Mouse (Mus musculus): ENCODE measurements at regions not wholly inside any gene's neighbourhood (a gene's known extent, or its start where the extent isn't known, plus 50 kb on each side); places are given as distances from the start of the nearest gene placed in this dataset.
A peak's percentile ranks its signal among the peaks of the same experiment; 100 is the strongest.

DNA sequence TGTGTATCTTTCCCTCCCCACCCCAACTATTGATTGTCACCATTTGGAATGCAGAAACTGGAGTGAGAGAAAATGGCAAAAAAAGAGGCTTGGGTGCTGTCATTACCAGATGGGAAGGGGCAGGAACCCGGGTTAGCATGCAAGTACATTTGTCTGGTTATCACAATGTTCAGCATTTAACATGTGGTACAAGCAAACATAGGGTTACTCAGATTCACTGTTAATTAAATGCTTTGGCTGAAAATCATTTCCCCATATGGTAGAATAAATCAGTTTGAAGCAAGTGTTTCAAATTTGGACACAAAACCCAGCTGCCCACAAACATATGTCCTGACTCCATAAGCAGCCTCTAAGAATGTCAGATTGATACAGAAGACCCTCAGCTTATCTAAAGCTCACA lies 208.6 kb upstream of the Megf9 start:
- no peak overlapping the region for H3K27ac ChIP-seq (ENCODE audit: low read depth, low read length)
- H3K4me2 ChIP-seq (replicated peaks; ENCODE audit: low read depth, low read length): no peak overlapping the region
- H3K4me1 ChIP-seq (replicated peaks; ENCODE audit: control insufficient read depth, insufficient read depth, low read length): no peaks in the 10 kb centered on the region
- DNase-seq (ENCODE audit: low spot score) (no peak), ATAC-seq (ENCODE audit: low FRiP score) (no peak)
- no peaks in the 10 kb centered on the region for H3K27me3 ChIP-seq (ENCODE audit: control insufficient read depth, insufficient read depth, low read length)
- H3K36me3 ChIP-seq (ENCODE audit: control insufficient read depth, insufficient read depth, low read length): no peaks in the 10 kb centered on the region
- H3K4me3 ChIP-seq (ENCODE audit: low read depth, low read length): no peak overlapping the region
- H3K9me3 ChIP-seq (ENCODE audit: control insufficient read depth, low read length): no peaks in the 10 kb centered on the region
- no peak overlapping the region for H3K9ac ChIP-seq (ENCODE audit: low read depth, low read length)
- 72% methylated on average over 1 of the region's 1 CpGs for WGBS

DNA sequence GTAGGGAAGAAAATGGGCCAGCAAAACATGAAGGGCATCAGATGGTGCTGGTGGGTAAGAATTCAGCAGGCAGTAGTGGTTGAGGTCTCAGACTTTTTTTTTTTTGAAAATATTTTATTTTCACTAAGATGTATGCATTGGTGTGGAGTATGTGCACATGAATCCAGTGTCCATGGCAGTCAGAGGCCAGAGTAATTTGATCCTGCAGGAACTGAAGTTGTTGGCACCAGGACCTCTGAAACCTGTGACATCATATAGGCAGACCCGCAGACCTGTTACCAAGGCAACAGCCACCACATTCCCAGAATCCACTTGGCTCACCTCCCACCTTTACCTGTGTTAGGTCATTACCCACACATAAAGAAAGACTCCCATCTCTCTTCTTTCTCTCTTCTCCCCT lies 207.2 kb upstream of the Megf9 start:
- Histone ChIP-seq H3K9ac (ENCODE audit: low read depth, low read length) (no peak overlapping the region), H3K4me1 (replicated peaks; ENCODE audit: control insufficient read depth, insufficient read depth, low read length) (no peaks in the 10 kb centered on the region), H3K9me3 (ENCODE audit: control insufficient read depth, low read length) (no peaks in the 10 kb centered on the region), H3K27me3 (ENCODE audit: control insufficient read depth, insufficient read depth, low read length) (no peaks in the 10 kb centered on the region), H3K36me3 (ENCODE audit: control insufficient read depth, insufficient read depth, low read length) (no peaks in the 10 kb centered on the region), H3K4me3 (ENCODE audit: low read depth, low read length) (no peak overlapping the region), H3K4me2 (replicated peaks; ENCODE audit: low read depth, low read length) (no peak overlapping the region), H3K27ac (ENCODE audit: low read depth, low read length) (no peak overlapping the region)
- 77% methylated on average over 1 of the region's 1 CpGs for WGBS
- ATAC-seq (ENCODE audit: low FRiP score): peak; percentile 57; the same call in 1 of the 2 replicates
- DNase-seq (ENCODE audit: low spot score): no peak

DNA sequence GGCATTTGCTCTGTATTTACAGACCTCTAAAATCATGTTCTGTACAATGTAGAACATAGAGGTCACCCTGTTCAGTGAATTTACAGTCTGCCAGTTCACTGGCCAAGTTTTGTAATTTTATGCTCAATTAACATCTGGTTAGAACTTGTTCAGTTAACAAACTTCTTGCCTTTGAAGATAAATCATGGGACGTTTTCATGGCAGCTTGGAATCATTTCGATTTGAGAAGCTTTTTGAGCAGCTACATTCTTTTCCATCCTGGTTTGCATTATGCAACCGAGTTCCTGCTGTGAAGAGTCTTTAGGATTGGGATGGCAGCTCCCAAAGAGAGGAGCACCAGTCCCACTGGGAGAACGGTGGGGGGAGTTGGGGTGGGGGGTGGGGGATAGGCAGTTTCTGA lies 206.3 kb upstream of the Megf9 start:
- Histone ChIP-seq H3K27ac (ENCODE audit: low read depth, low read length) (no peak overlapping the region), H3K4me1 (replicated peaks; ENCODE audit: control insufficient read depth, insufficient read depth, low read length) (no peaks in the 10 kb centered on the region), H3K36me3 (ENCODE audit: control insufficient read depth, insufficient read depth, low read length) (no peaks in the 10 kb centered on the region), H3K4me3 (ENCODE audit: low read depth, low read length) (no peak overlapping the region), H3K9ac (ENCODE audit: low read depth, low read length) (no peak overlapping the region), H3K4me2 (replicated peaks; ENCODE audit: low read depth, low read length) (no peak overlapping the region), H3K27me3 (ENCODE audit: control insufficient read depth, insufficient read depth, low read length) (no peaks in the 10 kb centered on the region), H3K9me3 (ENCODE audit: control insufficient read depth, low read length) (no peaks in the 10 kb centered on the region)
- WGBS: 9% methylated on average over 4 of the region's 4 CpGs
- ATAC-seq (ENCODE audit: low FRiP score): no peak
- peak; percentile 16 for DNase-seq (ENCODE audit: low spot score)

DNA sequence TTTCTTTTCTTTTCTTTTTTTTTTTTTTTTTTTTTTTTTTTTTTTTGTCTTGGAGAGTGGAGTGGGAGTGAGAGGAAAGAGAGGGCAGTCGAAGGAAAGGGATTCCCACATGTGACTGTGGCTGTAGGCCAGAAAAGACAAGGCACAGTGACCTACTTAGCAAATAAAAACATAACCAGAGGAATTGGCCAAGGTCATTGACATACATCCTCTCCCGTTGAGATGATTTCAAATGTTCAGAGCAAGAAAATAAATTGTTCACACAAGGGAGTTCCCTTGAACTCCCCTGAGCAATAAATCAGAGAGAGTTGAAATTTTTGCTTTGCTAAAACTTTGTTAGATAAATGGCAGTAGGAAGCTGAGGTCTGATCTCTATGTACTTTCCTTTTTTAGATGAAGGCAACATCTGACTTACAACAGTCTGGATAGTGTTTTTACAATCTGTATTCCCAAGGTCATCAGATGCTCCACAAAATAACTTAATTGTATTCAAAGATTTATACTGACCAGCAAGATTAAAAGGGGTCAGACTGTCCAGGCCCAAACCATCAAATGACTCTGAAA lies 174.4 kb upstream of the Megf9 start:
- Histone ChIP-seq H3K4me1 (replicated peaks; ENCODE audit: control insufficient read depth, insufficient read depth, low read length) (no peaks in the 10 kb centered on the region), H3K9me3 (ENCODE audit: control insufficient read depth, low read length) (no peaks in the 10 kb centered on the region), H3K27me3 (ENCODE audit: control insufficient read depth, insufficient read depth, low read length) (no peaks in the 10 kb centered on the region), H3K9ac (ENCODE audit: low read depth, low read length) (no peak overlapping the region), H3K36me3 (ENCODE audit: control insufficient read depth, insufficient read depth, low read length) (no peaks in the 10 kb centered on the region), H3K27ac (ENCODE audit: low read depth, low read length) (no peak overlapping the region), H3K4me2 (replicated peaks; ENCODE audit: low read depth, low read length) (no peak overlapping the region), H3K4me3 (ENCODE audit: low read depth, low read length) (no peak overlapping the region)
- DNase-seq (ENCODE audit: low spot score) (no peak), ATAC-seq (ENCODE audit: low FRiP score) (no peak)
- 66% methylated on average over 2 of the region's 2 CpGs for WGBS

DNA sequence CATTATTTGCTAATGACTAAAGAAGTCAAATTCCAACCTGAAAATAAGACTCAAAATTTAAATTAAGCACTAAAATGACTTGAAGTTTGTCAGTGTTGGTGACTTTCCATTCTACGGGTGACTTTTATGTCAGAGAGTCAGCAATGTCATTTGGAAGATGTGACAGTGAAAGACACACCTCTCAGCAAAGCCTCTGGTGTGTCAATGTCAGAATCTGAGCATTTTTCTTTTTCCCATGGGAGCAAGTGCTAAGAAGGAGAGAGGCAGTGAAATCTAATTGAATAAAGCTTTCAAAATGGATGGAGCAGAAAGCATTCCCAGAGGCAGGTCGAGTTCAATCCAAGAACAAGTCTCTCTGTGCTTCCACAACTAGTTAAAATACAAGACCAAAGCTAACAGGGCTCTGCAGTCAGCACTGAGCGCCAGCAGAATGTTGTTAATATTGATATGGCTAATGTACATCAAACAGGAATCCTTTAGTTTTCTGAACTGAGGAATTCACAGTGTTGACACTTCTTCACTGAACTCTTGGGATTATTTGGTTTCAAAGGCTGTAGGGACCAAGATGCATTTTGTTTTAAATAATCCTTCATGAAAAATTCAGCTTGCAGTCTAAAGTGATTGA lies 170.4 kb upstream of the Megf9 start:
- Histone ChIP-seq H3K27ac (ENCODE audit: low read depth, low read length) (no peak overlapping the region), H3K36me3 (ENCODE audit: control insufficient read depth, insufficient read depth, low read length) (no peaks in the 10 kb centered on the region), H3K4me3 (ENCODE audit: low read depth, low read length) (no peak overlapping the region), H3K4me2 (replicated peaks; ENCODE audit: low read depth, low read length) (no peak overlapping the region), H3K4me1 (replicated peaks; ENCODE audit: control insufficient read depth, insufficient read depth, low read length) (no peaks in the 10 kb centered on the region), H3K27me3 (ENCODE audit: control insufficient read depth, insufficient read depth, low read length) (no peaks in the 10 kb centered on the region), H3K9me3 (ENCODE audit: control insufficient read depth, low read length) (no peaks in the 10 kb centered on the region), H3K9ac (ENCODE audit: low read depth, low read length) (no peak overlapping the region)
- 72% methylated on average over 3 of the region's 3 CpGs for WGBS
- no peak for ATAC-seq (ENCODE audit: low FRiP score)
- DNase-seq (ENCODE audit: low spot score): no peak

DNA sequence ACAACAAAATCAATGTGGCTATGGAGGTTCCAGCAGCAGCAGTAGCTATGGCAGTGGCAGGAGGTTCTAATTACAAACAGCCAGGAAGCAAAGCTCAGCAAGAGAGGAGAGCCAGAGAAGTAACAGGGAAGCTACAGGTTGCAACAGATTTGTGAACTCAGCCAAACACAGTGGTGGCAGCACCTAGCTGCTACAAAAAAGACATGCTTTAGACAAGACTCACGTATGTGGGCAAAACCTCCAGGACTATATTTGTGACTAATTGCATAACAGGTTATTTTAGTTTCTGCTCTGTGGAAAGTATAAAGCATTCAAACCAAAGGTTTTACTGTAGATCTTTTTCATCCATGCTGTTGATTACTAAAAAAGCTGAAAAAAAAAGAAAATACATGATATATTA lies 166.1 kb upstream of the Megf9 start:
- no peak for ATAC-seq (ENCODE audit: low FRiP score)

DNA sequence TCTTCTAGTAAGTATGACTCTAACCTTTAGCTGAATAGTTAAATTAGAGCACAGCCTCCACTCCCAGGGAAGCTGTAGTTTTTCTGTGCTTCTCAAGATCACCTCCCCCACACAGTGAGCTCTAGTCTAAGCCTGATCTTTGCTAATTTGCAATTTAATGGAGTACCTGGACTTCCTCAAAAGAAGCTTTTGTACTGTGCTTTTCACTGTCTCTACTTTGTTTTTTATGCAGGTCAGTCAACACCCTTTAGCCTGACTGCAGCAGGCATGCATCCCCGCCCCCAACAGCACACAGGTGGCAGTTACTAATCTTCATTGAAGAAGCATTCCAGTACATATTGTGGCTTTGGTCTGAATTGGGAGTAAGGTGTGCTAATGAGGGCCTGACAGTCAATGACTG lies 129.4 kb upstream of the Megf9 start:
- Histone ChIP-seq H3K36me3 (ENCODE audit: control insufficient read depth, insufficient read depth, low read length) (no peaks in the 10 kb centered on the region), H3K9me3 (ENCODE audit: control insufficient read depth, low read length) (no peaks in the 10 kb centered on the region), H3K9ac (ENCODE audit: low read depth, low read length) (no peak overlapping the region), H3K27ac (ENCODE audit: low read depth, low read length) (no peak overlapping the region), H3K27me3 (ENCODE audit: control insufficient read depth, insufficient read depth, low read length) (no peaks in the 10 kb centered on the region), H3K4me1 (replicated peaks; ENCODE audit: control insufficient read depth, insufficient read depth, low read length) (no peaks in the 10 kb centered on the region), H3K4me3 (ENCODE audit: low read depth, low read length) (no peak overlapping the region), H3K4me2 (replicated peaks; ENCODE audit: low read depth, low read length) (no peak overlapping the region)
- ATAC-seq (ENCODE audit: low FRiP score): no peak
- 93% methylated on average over 1 of the region's 1 CpGs for WGBS
- no peak for DNase-seq (ENCODE audit: low spot score)

More for the DNA sequence above, 166.1 kb upstream of the Megf9 start:
- H3K36me3 ChIP-seq (ENCODE audit: control insufficient read depth, insufficient read depth, low read length): no peaks in the 10 kb centered on the region
- no peak for DNase-seq (ENCODE audit: low spot score)
- no peak overlapping the region for H3K27ac ChIP-seq (ENCODE audit: low read depth, low read length)
- H3K4me3 ChIP-seq (ENCODE audit: low read depth, low read length): no peak overlapping the region
- 97% methylated on average over 1 of the region's 1 CpGs for WGBS
- H3K4me2 ChIP-seq (replicated peaks; ENCODE audit: low read depth, low read length): no peak overlapping the region
- no peaks in the 10 kb centered on the region for H3K9me3 ChIP-seq (ENCODE audit: control insufficient read depth, low read length)
- no peak overlapping the region for H3K9ac ChIP-seq (ENCODE audit: low read depth, low read length)
- H3K4me1 ChIP-seq (replicated peaks; ENCODE audit: control insufficient read depth, insufficient read depth, low read length): no peaks in the 10 kb centered on the region
- no peaks in the 10 kb centered on the region for H3K27me3 ChIP-seq (ENCODE audit: control insufficient read depth, insufficient read depth, low read length)

DNA sequence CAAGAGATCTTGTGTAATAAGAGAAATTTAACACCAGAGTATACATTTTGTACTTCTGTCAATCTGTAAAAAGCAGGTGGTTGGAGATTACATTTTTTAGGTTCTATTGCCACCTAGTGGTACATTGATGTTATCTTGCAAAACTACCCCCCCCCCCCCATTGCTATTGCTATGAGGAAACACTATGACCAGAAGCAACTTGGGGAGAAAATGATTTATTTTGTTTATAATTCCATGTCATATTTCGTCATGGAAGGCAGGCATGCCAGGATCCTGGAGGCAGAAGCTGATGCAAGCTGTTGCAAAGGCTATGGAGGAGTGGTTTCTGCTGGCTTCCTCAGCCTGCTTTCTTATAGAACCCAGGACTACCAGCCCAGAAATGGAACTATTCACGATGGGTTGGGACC lies 86.6 kb upstream of the Megf9 start:
- DNase-seq (ENCODE audit: low spot score): peak; percentile 12
- ATAC-seq (ENCODE audit: low FRiP score): no peak
- no peaks in the 10 kb centered on the region for H3K4me1 ChIP-seq (replicated peaks; ENCODE audit: control insufficient read depth, insufficient read depth, low read length)
- no peak overlapping the region for H3K4me2 ChIP-seq (replicated peaks; ENCODE audit: low read depth, low read length)
- H3K27ac ChIP-seq (ENCODE audit: low read depth, low read length): no peak overlapping the region
- WGBS: 35% methylated on average over 2 of the region's 2 CpGs
- no peak overlapping the region for H3K4me3 ChIP-seq (ENCODE audit: low read depth, low read length)
- no peaks in the 10 kb centered on the region for H3K36me3 ChIP-seq (ENCODE audit: control insufficient read depth, insufficient read depth, low read length)
- no peaks in the 10 kb centered on the region for H3K27me3 ChIP-seq (ENCODE audit: control insufficient read depth, insufficient read depth, low read length)
- H3K9me3 ChIP-seq (ENCODE audit: control insufficient read depth, low read length): no peaks in the 10 kb centered on the region
- no peak overlapping the region for H3K9ac ChIP-seq (ENCODE audit: low read depth, low read length)

DNA sequence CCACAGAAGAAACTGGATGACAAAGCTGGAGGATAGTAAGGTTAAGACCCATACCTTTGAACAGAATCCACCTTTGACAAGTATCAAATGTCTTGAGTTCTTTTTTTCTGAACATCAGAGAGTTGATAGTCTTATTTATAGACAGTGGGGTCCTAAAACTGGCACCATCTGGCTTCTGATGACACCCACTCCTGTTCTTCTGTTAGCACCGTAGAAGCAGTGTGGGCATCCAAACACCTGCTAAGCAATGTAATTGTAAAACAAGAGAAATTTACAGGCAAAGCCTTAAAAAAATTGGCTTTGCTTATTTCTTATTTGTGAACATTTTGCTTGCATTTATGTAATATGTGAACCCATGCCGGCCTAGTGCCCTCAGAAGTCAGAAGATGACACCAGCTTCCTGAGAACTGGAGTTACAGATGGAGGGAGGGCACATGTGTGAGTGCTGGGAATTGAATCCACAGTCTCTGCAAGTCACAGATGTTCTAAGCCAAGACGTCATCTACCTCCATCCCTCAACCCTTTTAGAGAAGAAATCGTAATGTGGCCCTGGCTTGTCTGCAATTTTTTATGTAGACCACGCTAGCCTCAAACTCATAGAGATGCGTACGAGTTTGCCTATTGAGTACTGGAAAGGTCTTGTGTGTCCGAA lies 85.0 kb upstream of the Megf9 start:
- H3K4me2 ChIP-seq (replicated peaks; ENCODE audit: low read depth, low read length): no peak overlapping the region
- no peaks in the 10 kb centered on the region for H3K27me3 ChIP-seq (ENCODE audit: control insufficient read depth, insufficient read depth, low read length)
- H3K9me3 ChIP-seq (ENCODE audit: control insufficient read depth, low read length): no peaks in the 10 kb centered on the region
- H3K27ac ChIP-seq (ENCODE audit: low read depth, low read length): no peak overlapping the region
- no peak overlapping the region for H3K4me3 ChIP-seq (ENCODE audit: low read depth, low read length)
- 91% methylated on average over 8 of the region's 8 CpGs for WGBS
- H3K4me1 ChIP-seq (replicated peaks; ENCODE audit: control insufficient read depth, insufficient read depth, low read length): no peaks in the 10 kb centered on the region
- H3K9ac ChIP-seq (ENCODE audit: low read depth, low read length): no peak overlapping the region
- DNase-seq (ENCODE audit: low spot score) (no peak), ATAC-seq (ENCODE audit: low FRiP score) (no peak)
- H3K36me3 ChIP-seq (ENCODE audit: control insufficient read depth, insufficient read depth, low read length): no peaks in the 10 kb centered on the region
